Mouse (Mus musculus): ENCODE measurements around the gene Phgdh.

The Phgdh gene

GRCm38 (mm10) chr3:98282422-98282821, 57.4 kb downstream of the Phgdh start:
- no peak for DNase-seq

- peak; percentile 56 for DNase-seq
These were observed 58.7 kb downstream of the Phgdh start for GRCm38 (mm10) chr3:98280933-98281678.

DNA sequence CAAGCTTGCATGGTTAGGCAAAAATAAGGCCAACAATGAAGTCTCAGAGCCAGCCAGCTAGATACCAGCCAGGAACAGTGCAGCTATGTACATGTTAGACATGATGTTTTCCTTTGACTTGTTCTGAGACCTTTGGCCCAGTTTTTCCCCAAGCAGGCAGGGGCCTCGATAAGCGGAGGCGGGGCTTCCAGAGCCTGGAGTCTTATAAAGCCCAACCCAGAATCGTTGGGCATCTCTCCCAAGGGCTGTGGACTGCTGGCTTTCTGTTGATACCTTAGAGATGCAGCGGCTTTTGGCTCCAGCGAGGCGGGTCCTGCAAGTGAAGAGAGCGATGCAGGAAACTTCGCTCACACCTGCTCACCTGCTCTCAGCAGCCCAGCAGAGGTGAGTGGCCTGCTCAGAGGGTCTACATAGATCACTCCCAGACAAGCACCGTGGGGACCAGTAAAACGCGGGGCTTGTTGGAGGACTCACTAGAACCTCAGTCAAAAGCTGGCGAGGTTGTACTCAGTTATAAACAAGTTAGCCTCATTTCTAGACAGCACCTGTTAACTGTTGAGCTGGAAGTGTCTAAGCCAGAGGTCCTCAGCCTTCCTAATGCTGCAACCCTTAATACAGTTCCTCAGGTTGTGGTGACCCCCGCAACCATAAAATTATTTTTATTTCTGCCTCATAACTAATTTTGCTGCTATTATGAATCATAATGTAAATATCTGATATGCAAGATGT, 59.4 kb downstream of the Phgdh start, which contains the start of gene Hmgcs2:
Gene Hmgcs2 (plus strand): TSS at position 232 of the 729 bp plus-strand sequence.
- no peak for DNase-seq

DNA sequence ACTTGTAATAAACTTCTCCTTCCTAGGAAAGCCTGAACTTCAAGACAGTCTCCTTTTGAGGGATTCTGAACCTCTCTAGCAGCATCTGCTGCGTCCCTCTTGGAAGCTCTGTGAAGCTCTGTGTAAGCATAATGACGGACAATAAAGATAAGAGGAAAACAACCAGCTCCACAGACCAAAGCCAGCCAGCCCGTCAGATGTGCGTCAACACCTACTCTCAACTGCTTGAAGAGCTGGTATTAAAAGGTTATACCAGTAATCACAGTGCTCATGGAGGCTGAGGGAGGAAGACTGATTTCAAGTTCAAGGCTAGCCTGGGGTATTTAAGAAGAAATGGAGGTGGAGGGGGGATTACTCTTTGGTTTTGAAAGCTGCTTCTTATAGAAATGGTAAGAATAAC, 60.1 kb downstream of the Phgdh start:
- DNase-seq, result no peak

GRCm38 (mm10) chr3:98273623-98274398, 66.0 kb downstream of the Phgdh start:
- DNase-seq, result no peak

DNA sequence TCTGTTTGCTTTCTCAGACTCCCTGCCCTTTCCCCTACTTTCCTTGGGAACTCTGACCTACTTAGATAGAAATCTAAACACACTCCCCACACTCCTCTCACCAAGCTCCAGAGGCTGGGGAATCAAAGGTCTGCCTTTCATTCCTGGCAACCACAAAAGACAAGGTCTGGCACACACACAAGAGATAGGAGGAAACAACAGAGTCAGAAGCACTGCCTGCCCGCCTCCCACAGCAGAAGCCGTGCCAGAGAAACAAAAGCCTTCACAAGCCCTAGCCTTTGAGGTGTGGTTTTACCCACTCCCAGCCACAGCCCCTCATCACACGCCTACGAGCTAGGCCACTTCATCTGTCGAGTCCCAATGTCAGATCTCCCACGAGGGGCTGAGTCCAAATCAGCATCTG, 72.5 kb downstream of the Phgdh start:
- no peak for DNase-seq

Data from right cerebral cortex, postnatal 14 days (tissue).